Mouse (Mus musculus) common myeloid progenitor, adult 5-6 weeks (primary cell): ENCODE results near the gene Prr19. TPM values are rescaled to one million over a fixed set of nuclear protein-coding genes. Genes with fewer than 3 reads are reported as not detected.
"Not testable (repeated sequence)": the region's sequence is repeated elsewhere in the genome, so short reads cannot be mapped to it uniquely, and the experiment has no call there.

Source experiments
- ATAC-seq: replicated peaks from 2 replicates; pipeline ENCODE4 v1.8.0; 2016; ENCODE audit warnings: low read depth, mild to moderate bottlenecking, moderate TSS enrichment, inconsistent platforms; ENCODE audit not compliant: poor library complexity, severe bottlenecking
- total RNA-seq: library from RNA; stranded (forward); fragments of 200-1000, 187-1606 nt; gene quantifications from 2 replicates; pipeline ENCODE4 v1.2.3, GENCODE M21; 2017

Prr19 gene
- total RNA-seq, result not detected in 2 replicates

DNA sequence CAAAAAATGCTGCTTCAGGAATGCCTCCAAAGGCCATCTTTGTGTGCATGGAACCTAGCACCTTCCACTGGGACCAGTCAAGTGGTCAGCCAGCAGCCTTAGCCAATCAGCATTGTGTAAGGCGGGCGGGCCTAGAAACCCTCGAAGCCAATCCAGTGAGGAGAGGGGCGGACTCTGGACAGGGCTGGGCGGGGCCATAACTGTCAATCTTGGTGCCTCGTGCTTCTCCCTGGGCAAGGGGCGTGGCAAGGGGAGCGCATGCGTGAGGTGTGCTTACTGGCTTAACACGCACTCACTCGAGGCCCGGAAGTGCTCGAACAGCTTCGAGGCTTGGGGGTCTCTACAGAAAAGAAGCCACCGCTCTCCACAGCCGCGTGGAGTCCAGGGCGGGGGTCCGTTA lies at the start of gene Prr19:
TSS of gene Prr19 (plus strand) at position 349 of the 400 bp plus-strand sequence.
- ATAC-seq, result no peak

DNA sequence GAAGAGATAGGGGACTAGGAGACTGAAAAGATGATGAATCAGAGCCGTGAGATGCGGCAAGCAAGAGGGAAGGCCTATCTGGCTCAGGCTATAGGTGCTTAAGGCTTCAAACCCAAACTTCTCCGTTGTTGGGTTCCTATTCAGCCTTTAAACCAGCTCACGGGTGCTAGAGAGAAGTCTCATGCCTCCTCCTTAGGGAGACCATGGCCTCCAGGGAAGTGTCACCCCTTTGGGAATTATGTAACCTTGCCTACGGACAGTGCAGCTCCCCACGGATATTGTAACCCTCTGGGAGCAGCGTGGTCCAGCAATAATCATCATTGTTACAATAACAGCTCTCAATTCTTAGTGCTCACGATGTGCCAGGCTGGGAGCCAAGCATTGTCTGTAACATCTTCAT lies 49.4 kb upstream of the Prr19 start:
- no peak for ATAC-seq

DNA sequence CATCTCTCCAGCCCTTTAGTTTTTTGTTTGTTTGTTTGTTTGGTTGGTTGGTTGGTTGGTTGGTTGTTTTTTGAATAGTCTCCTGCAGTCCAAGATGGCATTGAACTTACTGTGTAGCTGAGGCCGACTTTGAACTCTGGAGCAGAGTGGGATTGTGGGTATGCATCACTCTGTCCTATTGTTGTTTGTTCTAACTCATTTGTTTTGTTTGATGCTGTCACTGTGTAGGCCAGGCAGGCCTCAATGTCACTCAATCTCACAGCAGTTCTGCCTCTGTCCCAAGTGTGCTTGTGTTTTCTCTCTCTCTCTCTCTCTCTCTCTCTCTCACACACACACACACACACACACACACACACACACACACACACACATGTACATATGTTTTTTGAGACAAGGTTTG lies 39.3 kb upstream of the Prr19 start:
- ATAC-seq, result no peak

DNA sequence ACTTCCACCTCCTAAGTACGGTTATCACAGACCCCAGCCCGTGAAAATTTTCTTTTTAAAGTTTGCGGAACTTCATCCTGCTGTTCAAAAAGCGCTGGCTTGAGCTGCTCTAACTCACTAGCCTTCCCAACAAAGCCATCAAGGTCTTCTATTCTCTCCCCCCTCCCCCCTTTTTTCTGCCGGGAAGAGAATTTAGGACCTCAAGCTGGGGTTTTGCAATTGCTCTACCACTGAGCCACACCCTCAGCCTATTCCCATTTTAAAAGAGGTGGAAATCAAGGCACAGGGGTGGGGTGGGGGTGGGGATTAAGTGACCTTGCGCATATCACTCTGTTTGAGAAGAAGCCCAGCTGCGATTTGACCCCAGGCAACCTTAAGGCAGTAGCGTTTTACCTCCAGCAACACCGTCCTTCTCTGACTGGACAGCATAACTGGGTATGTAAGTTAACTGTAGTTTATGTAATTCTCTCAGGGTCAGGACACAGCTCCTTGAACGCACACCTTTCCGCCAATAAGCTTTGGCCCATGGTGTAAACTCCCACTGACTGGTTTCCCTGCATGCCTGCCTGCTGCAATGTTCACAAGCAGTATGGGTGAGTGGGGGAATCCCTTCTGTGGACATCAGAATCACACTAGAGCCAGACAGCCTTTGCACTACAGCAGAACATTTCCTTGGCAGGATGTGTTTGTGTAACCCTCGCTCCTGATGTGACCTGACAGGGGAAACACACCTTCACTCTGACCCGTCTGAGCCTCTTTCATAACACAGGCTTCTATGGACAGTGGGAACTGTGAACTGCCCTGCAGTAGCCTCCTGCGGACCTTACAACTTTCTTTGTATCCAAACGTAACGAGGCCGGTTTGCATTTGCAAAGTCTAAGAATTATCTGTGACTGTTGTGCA lies 37.0 kb upstream of the Prr19 start:
- no peak for ATAC-seq

DNA sequence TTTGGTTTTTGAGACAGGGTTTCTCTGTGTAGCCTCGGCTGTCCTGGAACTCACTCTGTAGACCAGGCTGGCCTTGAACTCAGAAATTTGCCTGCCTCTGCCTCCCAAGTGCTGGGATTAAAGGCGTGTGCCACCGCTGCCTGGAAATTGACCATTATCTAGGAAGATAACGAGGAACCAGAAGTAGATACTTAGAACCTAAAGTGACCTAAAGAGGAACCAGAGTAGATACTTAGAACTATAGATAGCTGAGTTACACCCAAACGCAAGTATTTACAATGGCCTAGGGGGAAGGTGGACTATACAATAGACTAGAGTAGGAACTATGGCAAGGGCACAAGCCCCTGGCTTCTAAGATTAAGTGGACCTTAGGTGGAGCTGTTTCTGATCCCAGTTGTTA lies 35.5 kb upstream of the Prr19 start:
- not testable (repeated sequence) for ATAC-seq

DNA sequence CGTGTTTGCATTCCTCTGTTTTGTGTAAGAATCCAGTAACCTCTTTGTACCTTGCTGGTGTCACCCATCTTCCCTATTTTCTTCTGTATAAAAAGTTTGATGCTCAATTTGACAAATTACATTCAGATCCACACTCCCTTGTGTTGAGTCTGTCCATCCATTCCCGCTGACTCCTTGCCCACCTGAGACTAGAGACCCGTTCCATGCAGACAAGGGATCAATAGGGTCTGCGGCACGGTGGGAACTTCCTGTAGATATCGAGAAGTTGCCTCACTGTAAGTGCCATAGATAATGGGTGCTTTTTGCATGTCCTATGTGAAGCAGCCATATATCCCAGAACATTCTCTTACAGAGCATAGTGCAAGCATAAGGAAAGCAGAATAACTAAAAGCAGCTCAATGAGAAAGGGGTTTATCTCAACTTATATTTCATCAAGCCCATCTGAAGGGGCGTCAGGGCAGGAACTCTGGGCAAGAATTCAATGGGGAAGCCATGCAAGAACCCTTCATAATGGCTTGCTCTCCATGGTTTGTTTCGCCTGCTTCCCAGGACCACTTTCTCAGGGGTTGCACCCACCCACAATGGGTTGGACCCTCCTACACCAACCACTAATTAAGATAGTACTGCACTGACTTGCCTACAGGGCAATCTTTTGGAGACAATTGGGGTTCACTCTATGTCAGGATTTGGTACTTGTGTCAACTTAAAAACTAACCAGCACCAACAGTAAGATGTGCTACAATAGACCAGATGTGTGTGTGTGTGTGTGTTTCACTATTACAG lies 34.8 kb upstream of the Prr19 start:
- no peak for ATAC-seq

DNA sequence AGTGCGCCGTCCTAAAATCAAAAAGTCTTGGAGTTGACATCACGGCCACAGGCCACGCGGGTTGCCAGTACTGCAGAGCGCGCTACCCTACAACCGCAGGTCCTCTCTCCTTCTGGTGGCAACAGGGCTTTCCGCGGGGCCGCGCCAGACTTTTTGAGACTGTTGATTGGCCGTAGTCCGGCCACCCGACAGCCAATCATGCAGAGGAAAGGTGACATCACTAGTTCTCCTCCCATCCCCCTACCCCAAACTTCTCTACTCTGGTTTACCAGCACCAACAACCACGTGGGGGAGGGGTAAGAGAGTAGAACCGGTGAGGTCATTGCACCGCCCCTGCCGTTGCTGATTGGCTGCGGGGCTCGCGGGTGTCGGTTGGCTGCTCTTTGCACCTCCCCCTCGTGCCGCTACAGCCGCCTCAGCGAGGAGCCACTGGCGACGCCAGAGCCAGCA lies 33.9 kb upstream of the Prr19 start, which contains the start of gene Cic:
TSS of gene Cic (plus strand) at position 404 of the 450 bp plus-strand sequence.
- ATAC-seq, result peak; percentile 72

DNA sequence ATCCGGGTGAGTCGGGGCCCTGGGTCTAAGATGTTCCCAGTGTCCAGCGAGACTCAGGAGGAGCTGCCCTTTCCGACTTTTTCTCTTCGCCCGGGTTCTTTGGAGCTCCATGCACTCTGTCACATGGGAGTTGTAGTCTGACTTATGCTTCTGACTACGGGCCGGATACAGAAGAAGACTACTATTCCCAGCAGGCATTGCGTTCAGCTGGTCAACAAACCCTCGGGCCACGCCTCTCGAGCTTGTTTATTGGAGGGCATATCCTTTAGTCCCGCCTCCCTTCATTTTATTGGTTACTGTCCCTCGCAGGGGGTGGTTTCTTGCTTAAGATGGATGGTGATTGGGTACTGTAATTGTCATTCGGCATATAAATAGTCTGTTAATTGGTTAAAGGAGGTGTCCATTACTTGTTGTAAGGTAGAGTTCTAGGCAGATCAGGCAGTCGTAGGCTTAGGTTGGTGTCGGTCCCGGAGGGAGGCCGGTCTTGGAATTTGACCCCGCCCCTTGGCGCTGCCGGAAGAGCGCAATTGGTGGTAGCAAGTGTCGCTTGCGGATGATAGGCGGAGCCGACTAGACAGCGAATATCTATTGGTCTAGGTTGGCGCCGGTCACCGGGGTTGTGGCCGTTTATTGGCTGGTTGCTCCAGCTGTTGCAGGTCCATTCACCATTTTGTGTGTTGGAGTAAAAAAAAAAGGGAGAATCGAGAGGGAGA lies 33.3 kb upstream of the Prr19 start:
- ATAC-seq, result peak; percentile 73

DNA sequence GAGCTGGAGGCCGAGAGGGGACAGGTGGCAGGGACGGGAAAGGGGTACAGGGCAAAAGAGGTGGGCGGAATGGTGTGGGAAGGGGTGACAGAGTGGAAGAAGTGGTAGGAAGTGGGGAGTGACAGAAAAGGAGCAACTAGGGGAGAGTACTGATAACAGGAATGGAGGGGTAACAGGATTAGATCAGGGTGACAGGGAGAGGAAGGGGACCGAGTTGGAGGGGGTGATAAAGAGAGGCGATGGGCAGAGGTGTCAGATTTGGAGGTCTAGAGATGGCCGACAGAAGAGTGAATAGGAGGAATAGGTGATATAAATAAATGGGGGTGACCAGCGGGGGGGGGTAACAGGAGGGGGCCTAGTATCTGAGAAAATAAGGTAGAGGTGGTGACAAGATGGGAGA lies 32.6 kb upstream of the Prr19 start:
- no peak for ATAC-seq

DNA sequence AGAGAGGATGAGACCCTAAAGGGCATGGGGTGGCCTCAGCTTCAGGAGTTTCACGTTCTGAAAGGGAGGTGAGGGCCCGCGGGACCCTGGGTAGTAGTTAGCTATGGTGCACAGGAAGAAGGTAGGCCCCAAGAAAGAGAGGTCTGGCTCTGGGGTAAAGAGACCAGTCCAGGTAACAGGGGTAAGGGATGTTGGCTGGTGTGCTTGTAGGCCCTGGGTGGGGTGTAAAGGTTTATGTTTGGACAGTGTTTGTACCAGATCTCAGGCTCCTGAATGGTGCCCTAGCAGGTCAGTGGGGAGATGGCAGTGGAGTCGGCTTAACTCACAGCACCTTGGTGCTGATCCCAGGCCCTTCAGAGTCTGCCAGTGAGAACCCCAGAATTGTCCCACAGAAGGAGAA lies 32.2 kb upstream of the Prr19 start:
- ATAC-seq, result no peak

DNA sequence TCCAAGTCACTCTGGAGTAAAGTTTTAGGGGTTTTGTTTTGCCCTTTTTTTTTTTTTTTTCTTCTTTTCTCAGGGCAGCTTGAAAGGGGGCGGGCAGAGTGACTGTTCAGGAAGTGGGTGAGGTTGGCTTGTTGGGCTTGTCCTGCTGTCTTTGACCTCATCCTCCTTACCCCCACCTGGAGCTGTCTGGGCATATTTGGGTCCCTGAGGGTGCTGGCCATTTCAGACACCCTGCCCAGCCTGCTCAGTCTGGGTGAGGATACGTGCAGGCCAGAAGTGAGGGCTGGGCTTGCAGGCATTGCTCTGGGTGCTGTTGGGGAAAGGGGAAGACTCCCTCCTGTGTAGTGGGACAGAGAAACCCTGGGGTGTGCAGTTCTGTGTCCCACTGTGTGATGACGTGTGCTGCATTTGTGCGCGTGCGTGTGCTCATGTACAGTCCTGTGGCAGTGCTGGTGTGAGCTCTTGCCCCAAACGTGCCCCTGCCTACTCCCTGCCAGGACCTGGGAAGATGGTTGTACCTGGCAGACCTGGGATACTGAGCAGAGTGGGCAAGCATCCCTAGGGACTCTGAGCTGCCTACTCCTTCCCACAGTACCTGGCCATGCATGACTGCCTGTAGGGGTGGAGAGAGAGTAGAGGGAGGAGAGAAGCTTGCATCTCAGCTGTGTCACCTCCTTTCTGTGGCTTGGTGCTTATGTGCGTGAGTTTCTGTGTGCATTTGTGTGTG lies 31.5 kb upstream of the Prr19 start:
- 0 out of 2 replicates have a peak, but pooled peaks have one; percentile 1 for ATAC-seq

DNA sequence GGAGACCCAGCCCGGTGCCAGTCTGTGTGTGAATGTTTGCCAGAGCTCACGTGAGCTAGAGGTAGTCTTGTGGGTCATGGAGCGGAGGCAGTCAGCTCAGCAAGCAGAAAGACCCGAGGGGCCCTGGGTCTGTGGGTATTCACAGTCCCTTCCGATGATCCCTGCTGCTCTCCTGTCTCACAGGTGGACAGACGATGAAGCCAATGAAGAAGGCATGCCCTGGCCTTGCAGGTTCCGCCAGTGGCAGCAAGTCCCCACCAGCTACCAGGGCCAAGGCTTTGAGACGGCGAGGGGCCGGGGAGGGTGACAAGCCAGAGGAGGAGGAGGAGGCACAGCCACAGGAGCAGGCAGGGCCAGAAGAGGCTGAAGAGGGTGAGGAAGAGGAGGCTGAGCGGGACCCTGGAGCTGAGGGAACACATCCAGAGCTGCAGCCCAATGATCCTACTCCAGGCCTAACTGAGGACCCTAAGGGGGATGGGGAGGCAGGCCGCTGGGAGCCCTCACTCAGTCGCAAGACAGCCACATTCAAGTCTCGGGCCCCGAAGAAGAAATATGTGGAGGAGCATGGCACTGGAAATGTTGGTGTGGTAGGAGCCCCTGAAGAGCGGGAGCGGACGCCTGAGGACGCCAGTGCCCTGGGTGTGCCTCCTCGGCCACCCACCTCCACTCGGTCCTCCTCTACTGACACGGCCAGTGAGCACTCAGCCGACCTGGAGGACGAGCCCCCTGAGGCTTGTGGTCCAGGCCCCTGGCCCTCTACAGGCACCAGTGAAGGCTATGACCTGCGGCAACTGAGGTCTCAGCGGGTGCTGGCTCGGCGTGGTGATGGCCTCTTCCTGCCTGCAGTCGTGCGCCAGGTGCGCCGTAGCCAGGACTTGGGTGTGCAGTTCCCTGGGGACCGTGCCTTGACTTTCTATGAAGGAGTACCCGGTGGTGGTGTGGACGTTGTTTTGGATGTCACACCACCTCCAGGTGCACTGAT lies 30.3 kb upstream of the Prr19 start:
- ATAC-seq, result no peak

DNA sequence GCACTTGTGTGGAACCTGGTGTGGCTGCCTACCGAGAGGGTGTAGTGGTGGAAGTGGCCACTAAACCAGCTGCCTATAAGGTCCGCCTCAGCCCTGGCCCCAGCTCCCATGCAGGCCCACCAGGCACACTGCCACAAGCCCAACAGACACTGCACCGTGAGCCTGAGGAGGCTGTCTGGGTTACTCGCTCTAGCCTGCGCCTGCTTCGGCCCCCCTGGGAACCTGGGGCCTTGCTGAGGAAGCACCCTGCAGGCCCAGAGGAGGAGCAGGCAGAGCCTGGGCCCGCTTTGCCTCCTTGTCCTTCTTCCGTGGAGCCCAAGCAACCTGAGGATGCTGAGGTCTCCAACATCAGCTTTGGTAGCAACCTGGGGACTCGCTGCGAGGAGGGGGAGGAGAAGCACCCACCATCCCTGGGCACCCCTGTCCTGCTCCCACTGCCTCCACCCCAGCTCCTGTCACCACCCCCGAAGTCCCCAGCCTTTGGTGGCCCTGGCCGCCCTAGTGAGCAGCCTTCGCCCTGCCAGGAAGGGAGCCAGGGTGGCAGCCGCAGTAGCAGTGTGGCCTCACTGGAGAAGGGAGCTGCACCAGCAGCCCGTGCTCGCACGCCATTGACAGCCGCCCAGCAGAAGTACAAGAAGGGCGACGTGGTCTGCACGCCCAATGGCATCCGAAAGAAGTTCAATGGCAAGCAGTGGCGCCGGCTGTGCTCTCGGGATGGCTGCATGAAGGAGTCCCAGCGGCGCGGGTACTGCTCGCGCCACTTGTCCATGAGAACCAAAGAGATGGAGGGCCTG lies 29.4 kb upstream of the Prr19 start:
- no peak for ATAC-seq

DNA sequence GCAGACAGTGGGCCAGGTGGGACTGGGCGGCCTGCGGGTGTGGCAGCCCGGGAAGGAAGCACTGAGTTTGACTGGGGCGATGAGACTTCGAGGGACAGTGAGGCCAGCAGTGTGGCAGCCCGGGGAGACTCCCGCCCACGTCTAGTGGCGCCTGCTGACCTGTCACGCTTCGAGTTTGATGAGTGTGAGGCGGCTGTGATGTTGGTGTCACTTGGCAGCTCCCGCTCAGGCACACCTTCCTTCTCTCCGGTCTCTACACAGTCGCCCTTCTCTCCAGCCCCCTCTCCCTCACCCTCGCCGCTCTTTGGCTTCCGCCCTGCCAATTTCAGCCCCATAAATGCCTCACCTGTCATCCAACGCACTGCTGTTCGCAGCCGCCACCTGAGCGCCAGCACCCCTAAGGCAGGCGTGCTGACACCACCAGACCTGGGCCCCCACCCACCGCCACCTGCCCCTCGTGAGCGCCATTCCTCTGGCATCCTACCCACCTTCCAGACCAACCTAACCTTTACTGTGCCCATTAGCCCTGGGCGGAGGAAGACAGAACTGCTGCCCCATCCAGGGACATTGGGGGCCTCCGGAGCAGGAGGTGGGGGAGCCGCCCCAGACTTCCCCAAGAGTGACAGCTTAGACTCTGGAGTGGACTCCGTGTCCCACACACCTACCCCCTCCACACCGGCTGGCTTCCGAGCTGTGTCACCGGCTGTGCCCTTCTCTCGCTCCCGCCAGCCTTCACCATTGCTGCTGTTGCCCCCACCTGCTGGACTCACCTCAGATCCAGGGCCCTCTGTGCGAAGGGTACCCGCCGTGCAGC lies 28.6 kb upstream of the Prr19 start:
- no peak for ATAC-seq

DNA sequence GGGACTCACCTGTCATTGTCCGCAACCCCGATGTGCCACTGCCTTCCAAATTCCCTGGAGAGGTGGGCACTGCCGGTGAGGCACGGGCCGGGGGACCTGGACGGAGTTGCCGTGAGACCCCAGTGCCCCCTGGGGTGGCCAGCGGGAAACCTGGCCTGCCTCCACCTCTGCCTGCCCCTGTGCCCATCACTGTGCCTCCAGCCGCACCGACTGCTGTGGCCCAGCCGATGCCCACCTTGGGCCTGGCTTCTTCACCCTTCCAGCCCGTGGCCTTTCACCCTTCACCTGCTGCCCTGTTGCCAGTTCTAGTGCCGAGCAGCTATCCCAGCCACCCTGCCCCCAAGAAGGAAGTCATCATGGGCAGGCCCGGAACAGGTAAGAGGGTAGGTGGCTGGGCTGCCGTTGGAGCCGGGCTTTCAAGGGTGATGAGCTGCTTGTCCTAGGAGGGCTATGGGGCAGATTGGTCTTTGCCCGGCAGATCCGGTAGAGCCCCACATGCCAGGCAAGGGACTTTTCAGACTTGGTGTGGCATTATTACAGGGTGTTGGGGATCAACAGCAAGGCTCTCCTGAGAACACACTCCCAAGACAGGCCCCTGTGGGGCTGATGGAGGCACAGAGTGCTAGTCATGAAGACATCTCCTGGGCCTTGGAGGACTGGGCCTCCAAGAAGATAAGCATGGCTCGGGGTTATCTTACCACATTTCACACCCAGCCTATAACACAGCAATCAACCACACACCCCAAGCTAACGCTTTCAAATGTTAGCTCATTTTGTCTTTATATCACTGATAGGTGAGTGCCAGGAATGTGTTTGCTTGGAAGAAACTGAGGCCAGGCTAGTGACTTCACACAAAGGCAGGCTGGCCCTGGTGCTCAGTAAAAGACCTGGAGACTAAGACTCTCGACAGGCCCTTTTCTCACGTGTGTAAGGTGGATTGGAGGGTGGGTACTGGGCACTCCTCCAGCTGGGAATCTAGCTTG lies 27.7 kb upstream of the Prr19 start:
- peak; percentile 12; the same call in 1 of the 2 replicates for ATAC-seq

DNA sequence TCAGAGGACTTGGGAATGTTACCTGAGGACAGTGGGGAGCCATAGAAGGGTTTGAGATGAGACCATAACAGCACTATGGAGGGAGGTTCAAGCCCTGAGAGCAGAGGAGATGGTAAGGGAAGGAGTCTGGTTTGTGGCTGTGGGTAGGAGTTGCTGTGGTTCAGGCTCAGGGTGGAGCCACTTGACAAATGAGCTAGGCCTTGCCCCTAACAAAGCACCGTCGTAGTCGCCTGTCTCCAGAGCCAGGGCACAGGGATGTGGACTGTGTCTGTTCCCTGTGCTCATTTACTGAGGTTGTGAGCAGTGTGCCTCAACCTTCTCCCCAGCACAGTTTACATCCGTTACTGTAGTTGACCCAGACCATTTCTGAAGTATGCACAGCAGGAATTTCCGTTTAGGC lies 26.6 kb upstream of the Prr19 start:
- peak; percentile 61 for ATAC-seq
